Mouse (Mus musculus) lung, adult 2 months (tissue): ENCODE results near the gene Gstp1.

Source experiments
- CTCF ChIP-seq: fragments of 200-500 bp; IDR thresholded peaks from 2 replicates; pipeline ENCODE4 v1.5.1; 2011; ENCODE audit warnings: mild to moderate bottlenecking, low read length, control low read depth; ENCODE audit not compliant: insufficient read depth
- POLR2A ChIP-seq: fragments of 200-500 bp; IDR thresholded peaks from 2 replicates; pipeline ENCODE4 v1.6.1; 2011; ENCODE audit warnings: low read depth, mild to moderate bottlenecking, control low read depth, low read length, borderline replicate concordance; ENCODE audit errors: extremely low read depth

GRCm38 (mm10) chr19:3996106-3996505 lies 41.7 kb downstream of the Gstp1 start:
- TF ChIP-seq CTCF (no peak), POLR2A (no peak)
